Mouse (Mus musculus) midbrain, postnatal 0 days (tissue): ENCODE data around the gene Slc22a20. TPM values are rescaled to one million over a fixed set of nuclear protein-coding genes. Genes with fewer than 3 reads are reported as not detected.

Source experiments
- ATAC-seq: fragments of 200-750 bp; cut with Nextera tagmentation; 2 replicates; pipeline ENCODE4 v1.8.0; 2017; ENCODE audit warnings: moderate number of reproducible peaks, mild to moderate bottlenecking, moderate TSS enrichment, moderate library complexity; ENCODE audit not compliant: low FRiP score
- DNase-seq: peaks from one replicate; pipeline ENCODE4 v3.0.0-alpha.2; 2015; ENCODE audit warnings: low spot score
- H3K27ac ChIP-seq: fragments of 300-500 bp; sonication (generic); 2 replicates; pipeline ENCODE4 v1.5.1; 2014; ENCODE audit warnings: low read depth, mild to moderate bottlenecking, low read length, mixed read lengths
- H3K27me3 ChIP-seq: fragments of 300-500 bp; sonication (generic); 2 replicates; pipeline ENCODE4 v1.6.1; 2014; ENCODE audit warnings: low read length, control low read depth, mixed read lengths; ENCODE audit not compliant: insufficient read depth
- H3K36me3 ChIP-seq: fragments of 300-500 bp; sonication (generic); 2 replicates; pipeline ENCODE4 v1.6.1; 2014; ENCODE audit warnings: low read length, control low read depth, mixed read lengths; ENCODE audit not compliant: insufficient read depth
- H3K4me1 ChIP-seq: fragments of 300-500 bp; sonication (generic); 2 replicates; pipeline ENCODE4 v1.6.1; 2014; ENCODE audit warnings: mild to moderate bottlenecking, control low read depth, antibody characterized with exemption, low read length, mixed read lengths; ENCODE audit not compliant: insufficient read depth
- H3K4me2 ChIP-seq: fragments of 300-500 bp; sonication (generic); 2 replicates; pipeline ENCODE4 v1.6.1; 2014; ENCODE audit warnings: low read depth, mild to moderate bottlenecking, low read length, mixed read lengths; ENCODE audit not compliant: poor library complexity, severe bottlenecking
- H3K4me3 ChIP-seq: fragments of 300-500 bp; sonication (generic); 2 replicates; pipeline ENCODE4 v1.5.1; 2014; ENCODE audit warnings: low read depth, mild to moderate bottlenecking, low read length, moderate library complexity
- H3K9ac ChIP-seq: fragments of 300-500 bp; sonication (generic); replicated peaks from 2 replicates; pipeline ENCODE4 v1.6.1; 2014; ENCODE audit warnings: mild to moderate bottlenecking, low read length, moderate library complexity, mixed read lengths; ENCODE audit not compliant: poor library complexity, severe bottlenecking
- H3K9me3 ChIP-seq: fragments of 300-500 bp; sonication (generic); 2 replicates; pipeline ENCODE4 v1.6.1; 2016; ENCODE audit warnings: low read length, control low read depth
- CTCF ChIP-seq: IDR thresholded peaks from 2 replicates; pipeline ENCODE4 v1.5.1; 2016; ENCODE audit warnings: antibody characterized with exemption, mild to moderate bottlenecking
- WGBS: fragments of 180-500 bp; shearing (Covaris S2); extraction: QIAGEN DNeasy Blood & Tissue Kit; methylation state at CpG from one replicate; pipeline ENCODE4 v1.1.7; 2014; 5-methylcytosine and 5-hydroxymethylcytosine counted together
- polyA plus RNA-seq: library from polyadenylated mRNA; unstranded; fragments of >200 nt; fragmentation: Nextera tagmentation; extraction: Ambion mirVana; gene quantifications from 2 replicates; pipeline ENCODE4 v1.2.1, GENCODE M21; 2015
- total RNA-seq: library from RNA; depleted of rRNA; stranded (reverse); fragments of >200 nt; gene quantifications from 2 replicates; pipeline ENCODE4 v1.2.3, GENCODE M21; 2014

The Slc22a20 gene
- total and polyA plus RNA-seq, 2 experiments from 2014 or later = not detected

- DNase-seq = no peak
- H3K4me2 ChIP-seq = no peak overlapping the region
- H3K9me3 ChIP-seq = no peaks in the 10 kb centered on the region
- no peak overlapping the region for H3K4me3 ChIP-seq
- TF ChIP-seq CTCF = no peak
- WGBS = 71% methylated on average over 8 of the region's 8 CpGs
- H3K4me1 ChIP-seq = no peaks in the 10 kb centered on the region
- H3K27ac ChIP-seq = no peak overlapping the region
- H3K36me3 ChIP-seq = peaks cover 3% of the 10 kb centered on the region; the same call in 1 of the 2 replicates
- H3K27me3 ChIP-seq = no peaks in the 10 kb centered on the region
- no peak for ATAC-seq
- no peak overlapping the region for H3K9ac ChIP-seq
These were observed 41.8 kb downstream of the Slc22a20 start for GRCm38 (mm10) chr19:5944145-5944544.

GRCm38 (mm10) chr19:5943404-5943803 is 42.5 kb downstream of the Slc22a20 start:
- Histone ChIP-seq H3K4me2 (no peak overlapping the region), H3K27ac (no peak overlapping the region), H3K9me3 (no peaks in the 10 kb centered on the region), H3K4me1 (no peaks in the 10 kb centered on the region), H3K36me3 (peaks cover under 1% of the 10 kb centered on the region; the same call in 1 of the 2 replicates), H3K9ac (no peak overlapping the region), H3K4me3 (no peak overlapping the region), H3K27me3 (no peaks in the 10 kb centered on the region)
- TF ChIP-seq CTCF = no peak
- WGBS = 90% methylated on average over 15 of the region's 15 CpGs
- ATAC-seq = no peak
- DNase-seq = no peak

GRCm38 (mm10) chr19:5942581-5942980 is 43.4 kb downstream of the Slc22a20 start:
- Histone ChIP-seq H3K4me3 (no peak overlapping the region), H3K9me3 (no peaks in the 10 kb centered on the region), H3K27me3 (no peaks in the 10 kb centered on the region), H3K27ac (no peak overlapping the region), H3K36me3 (no peaks in the 10 kb centered on the region), H3K9ac (no peak overlapping the region), H3K4me2 (no peak overlapping the region), H3K4me1 (peaks cover 2% of the 10 kb centered on the region; the same call in 1 of the 2 replicates)
- no peak for DNase-seq
- ATAC-seq = no peak
- no peak for TF ChIP-seq CTCF
- 91% methylated on average over 7 of the region's 7 CpGs for WGBS

- TF ChIP-seq CTCF = no peak
- DNase-seq (no peak), ATAC-seq (no peak)
- H3K36me3 ChIP-seq = no peaks in the 10 kb centered on the region
- no peaks in the 10 kb centered on the region for H3K27me3 ChIP-seq
- no peaks in the 10 kb centered on the region for H3K9me3 ChIP-seq
- no peak overlapping the region for H3K9ac ChIP-seq
- H3K4me1 ChIP-seq = peaks cover 5% of the 10 kb centered on the region; the same call in 1 of the 2 replicates
- H3K4me2 ChIP-seq = no peak overlapping the region
- H3K27ac ChIP-seq = no peak overlapping the region
- no peak overlapping the region for H3K4me3 ChIP-seq
- 88% methylated on average over 10 of the region's 10 CpGs for WGBS
These were observed 45.3 kb downstream of the Slc22a20 start for GRCm38 (mm10) chr19:5940656-5941055.

- H3K27me3 ChIP-seq = no peaks in the 10 kb centered on the region
- no peak for TF ChIP-seq CTCF
- H3K4me2 ChIP-seq = no peak overlapping the region
- WGBS = 62% methylated on average over 4 of the region's 4 CpGs
- H3K4me1 ChIP-seq = peaks cover 5% of the 10 kb centered on the region; the same call in 1 of the 2 replicates
- no peak overlapping the region for H3K4me3 ChIP-seq
- H3K9ac ChIP-seq = no peak overlapping the region
- H3K27ac ChIP-seq = no peak overlapping the region
- ATAC-seq (no peak), DNase-seq (peak; percentile 85)
- H3K9me3 ChIP-seq = no peaks in the 10 kb centered on the region
- no peaks in the 10 kb centered on the region for H3K36me3 ChIP-seq
These were observed 45.8 kb downstream of the Slc22a20 start for GRCm38 (mm10) chr19:5940173-5940572.

GRCm38 (mm10) chr19:5939715-5940114 is 46.2 kb downstream of the Slc22a20 start:
- 71% methylated on average over 5 of the region's 5 CpGs for WGBS
- H3K9me3 ChIP-seq = no peaks in the 10 kb centered on the region
- H3K36me3 ChIP-seq = no peaks in the 10 kb centered on the region
- no peak overlapping the region for H3K9ac ChIP-seq
- H3K4me1 ChIP-seq = peaks cover 5% of the 10 kb centered on the region; the same call in 1 of the 2 replicates
- TF ChIP-seq CTCF = no peak
- no peak overlapping the region for H3K4me2 ChIP-seq
- no peak overlapping the region for H3K4me3 ChIP-seq
- no peaks in the 10 kb centered on the region for H3K27me3 ChIP-seq
- H3K27ac ChIP-seq = no peak overlapping the region
- DNase-seq = no peak
- no peak for ATAC-seq
